Mouse (Mus musculus) kidney, adult 9 months (tissue): ENCODE data around the gene Wdr48.
A peak's percentile ranks its signal among the peaks of the same experiment; 100 is the strongest.

ENCODE experiments used
- DNase-seq: peaks from one replicate; pipeline ENCODE4 v3.0.0; 2022

The Wdr48 gene

DNA sequence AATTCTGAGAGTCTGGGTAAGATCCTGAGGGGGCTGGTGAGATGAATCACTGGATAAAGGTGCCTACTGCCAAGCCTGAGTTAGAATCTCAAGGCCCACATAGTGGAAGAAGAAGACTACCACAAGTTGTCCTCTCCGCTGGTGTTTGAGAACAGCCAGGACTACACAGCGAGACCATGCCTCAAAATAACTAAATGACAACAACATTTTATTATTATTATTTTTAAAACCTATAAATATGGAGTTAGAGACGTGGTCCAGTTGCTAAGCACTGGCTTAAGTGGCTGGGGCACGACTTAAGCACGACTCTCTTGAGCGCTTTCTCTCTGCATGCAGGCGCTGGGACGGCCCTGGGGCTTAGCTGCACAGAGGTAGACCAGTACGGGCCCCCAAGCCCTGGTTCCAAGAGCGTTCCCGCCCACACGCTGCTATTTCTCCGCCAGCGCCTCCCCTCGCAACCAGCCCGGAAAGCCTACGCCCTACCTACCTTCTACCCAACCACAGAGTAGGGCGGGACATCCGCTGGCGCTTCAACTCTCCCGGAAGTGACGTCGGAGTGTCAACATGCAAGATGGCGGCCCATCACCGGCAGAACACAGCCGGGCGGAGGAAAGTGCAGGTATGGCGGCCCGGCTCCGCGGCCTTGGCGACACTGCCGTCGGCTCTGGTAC lies at the start of gene Wdr48:
TSS of gene Wdr48 (plus strand) at position 540 of the 671 bp plus-strand sequence.
- DNase-seq, result peak; percentile 99

DNA sequence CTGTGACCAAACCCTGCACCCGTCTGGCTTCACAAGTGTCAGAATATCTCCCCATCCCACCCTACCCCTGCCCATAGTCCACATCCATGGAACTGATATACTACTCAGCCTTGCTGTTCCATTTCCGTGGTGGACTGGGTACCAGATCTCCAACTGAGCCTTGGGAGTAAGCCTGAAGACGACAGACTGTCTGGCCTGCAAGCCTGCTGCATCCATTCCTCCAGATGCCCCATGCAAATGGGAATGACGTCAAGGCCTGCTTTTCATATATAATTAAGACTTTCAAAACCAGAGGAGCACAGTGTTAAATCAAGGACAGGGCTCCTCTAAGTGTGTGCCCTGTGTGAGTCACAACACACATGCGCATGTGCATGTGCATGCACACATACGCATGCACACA lies 47.5 kb upstream of the Wdr48 start:
- no peak for DNase-seq

DNA sequence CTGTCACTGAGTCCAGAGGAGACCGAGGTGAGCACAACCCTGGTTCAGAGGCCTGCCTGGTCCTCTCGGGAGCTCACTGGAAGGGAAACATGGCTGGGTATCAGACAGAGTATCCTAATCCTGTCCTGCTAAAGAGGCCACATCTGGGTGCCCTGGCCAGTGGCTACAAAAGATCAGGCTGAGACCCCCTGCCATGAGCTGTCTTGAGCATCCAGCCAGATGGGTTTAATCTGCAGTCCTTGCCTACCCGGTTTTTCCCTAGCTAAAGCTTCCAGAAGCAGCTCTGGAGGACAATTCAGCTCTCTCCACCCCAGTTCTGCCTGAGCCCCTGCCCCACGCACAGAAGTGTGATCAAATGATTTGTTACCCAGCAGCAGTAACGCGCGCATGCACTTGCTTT lies 46.0 kb upstream of the Wdr48 start:
- no peak for DNase-seq

DNA sequence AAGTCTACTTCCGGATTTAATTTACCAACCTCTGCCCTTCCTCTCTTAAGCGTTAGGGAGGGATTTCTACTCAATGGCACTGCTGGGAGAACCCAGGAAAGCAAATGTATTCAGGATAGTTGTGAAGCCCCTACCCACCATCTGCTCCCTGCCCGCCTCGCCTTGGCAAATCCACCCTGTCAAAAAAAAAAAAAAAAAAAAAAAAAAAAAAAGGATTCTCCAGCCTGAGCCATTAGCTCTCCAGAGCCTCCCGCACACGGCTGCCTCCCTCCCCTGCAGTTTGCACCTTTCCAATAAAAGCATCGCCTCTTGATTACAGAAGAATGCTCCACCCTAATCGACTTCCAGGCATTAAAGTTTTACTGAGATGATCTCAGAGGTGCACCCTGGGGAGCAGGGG lies 45.5 kb upstream of the Wdr48 start:
- no peak for DNase-seq

DNA sequence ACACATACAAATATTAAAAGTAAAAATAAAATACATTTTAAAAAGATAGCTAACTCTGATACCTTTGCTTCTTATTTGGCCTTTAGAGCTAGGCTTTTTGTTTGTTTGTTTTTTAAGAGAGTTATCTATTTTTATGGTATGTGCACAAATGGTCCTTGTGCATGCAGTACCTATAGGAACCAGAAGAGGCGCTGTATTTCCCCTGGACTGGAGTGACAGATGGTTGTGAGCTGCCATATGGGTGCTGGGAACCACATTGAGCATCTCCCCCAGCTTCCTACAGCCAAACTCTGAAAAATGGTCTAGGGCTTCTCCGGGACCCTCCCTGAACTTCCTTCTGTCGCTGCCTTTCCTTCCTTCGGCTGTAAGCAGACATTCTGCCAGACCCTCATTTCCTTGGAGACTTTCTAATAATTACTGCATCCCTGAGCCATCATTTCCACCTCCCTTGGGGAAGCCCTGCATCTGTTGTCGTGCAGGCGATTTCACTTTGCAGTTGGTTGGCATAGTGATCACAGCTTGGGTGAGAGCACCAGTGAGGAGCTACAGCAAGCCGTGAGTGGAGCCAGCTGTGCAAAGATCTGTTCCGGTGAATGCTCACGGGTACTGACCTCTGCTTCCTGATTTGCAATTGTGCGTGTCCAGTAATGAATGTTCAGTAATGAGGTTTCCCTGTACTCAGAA lies 42.2 kb upstream of the Wdr48 start:
- peak; percentile 72 for DNase-seq

DNA sequence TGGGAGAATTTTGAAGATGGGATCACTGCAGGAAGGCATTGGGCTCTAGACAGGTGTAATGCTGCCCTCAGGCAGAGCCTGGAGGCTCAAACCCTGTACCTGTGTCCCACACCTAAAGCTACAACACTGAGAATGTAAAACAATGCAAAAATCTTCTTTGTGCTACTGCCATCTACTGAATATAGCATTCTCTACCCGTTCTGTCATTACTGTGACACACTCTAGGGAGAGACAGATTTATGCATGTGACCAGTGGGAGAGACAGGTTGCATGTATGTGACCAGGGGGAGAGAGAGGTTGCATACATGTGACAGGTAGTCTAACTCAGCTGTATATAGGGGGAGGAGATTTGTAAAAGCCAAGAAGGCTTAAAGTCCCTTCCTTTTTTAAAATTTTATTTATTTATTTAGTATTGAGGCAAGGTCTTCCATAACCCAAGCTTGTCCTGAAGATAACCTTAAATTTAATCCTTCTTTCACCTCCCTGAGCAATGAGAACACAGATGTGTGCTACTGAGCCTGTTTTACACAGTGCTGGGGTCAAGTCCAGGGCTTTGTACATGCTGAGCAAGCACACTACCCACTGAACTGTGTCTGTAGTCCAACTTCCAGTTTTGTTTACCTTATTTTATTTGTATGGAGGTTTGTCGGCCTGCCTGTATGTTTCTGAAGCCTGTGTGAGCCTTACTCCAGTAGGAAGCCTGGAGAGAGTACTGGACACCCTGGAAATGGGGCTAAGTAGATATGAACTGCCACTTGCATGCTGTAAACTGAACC lies 41.4 kb upstream of the Wdr48 start:
- peak; percentile 48 for DNase-seq

DNA sequence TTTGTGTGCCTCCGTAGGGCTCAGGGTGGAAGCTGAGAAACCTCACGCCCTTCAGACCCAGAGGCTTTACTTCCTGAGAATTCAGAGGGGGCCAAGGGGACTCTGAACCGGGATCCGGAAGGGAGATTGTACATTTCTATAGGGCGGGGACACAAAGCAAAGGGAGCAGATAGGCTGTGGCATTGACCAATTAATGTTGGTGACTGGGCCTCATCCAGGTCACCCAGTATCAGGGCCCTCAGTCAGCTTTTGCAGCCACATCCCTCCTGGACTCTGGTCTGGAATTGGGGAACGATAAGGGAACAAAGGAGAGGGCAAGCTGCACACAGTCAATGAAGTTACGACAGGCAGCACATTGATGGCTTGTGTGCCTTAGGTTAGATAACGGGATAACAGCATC lies 40.5 kb upstream of the Wdr48 start:
- DNase-seq, result no peak

DNA sequence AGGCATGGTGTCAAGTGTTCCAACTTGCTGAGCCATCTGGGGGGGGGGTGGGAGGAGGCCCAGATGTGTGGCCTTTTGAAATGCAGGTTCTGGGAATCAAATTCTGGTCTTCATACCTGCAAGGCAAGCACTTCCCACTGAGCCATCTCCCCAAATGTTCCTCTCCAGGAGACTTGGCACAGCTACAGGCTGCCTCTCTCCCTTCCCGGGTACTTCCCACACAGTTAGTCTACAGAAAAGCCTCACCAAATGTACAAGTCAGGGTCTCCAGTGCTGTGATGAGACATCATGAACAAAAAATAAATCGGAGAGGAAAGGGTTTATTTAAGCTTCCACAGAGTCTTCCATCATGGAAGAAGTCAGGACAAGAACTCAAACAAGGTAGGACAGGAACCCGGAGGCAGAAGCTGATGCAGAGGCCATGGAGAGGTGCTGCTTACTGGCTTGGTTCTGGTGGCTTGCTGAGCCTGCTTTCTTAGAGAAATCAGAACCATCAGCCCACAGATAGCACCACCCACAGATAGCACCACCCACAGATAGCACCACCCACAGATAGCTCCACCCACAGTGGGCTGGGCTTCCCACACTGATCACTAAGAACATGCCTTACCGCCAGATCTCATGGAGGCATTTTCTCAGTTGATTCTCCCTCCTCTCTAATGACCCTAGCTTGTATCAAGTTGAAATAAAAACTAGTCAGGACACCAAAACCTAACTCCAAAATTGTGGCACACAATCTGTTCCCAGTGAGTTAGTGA lies 7.4 kb upstream of the Wdr48 start:
- no peak for DNase-seq

DNA sequence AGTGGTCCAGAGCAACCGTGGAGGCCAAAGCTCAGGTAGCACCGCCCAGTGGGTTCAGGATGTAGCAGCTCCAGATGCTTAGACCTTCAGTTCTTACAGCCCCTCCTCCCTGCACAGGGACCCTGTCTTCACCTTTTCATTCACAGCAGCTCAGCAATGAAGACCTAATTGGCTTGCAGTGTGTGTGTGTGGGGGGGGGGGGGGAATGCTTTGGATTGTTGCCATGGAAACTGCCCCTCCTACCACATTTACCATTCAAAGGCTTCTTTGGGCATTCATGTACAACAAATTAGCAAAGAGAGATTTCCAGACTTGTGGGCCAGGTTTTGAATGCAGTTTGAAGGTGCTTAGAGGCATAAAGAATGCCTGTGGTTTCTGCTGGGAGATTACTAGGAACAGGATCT lies 5.8 kb upstream of the Wdr48 start:
- DNase-seq, result no peak

DNA sequence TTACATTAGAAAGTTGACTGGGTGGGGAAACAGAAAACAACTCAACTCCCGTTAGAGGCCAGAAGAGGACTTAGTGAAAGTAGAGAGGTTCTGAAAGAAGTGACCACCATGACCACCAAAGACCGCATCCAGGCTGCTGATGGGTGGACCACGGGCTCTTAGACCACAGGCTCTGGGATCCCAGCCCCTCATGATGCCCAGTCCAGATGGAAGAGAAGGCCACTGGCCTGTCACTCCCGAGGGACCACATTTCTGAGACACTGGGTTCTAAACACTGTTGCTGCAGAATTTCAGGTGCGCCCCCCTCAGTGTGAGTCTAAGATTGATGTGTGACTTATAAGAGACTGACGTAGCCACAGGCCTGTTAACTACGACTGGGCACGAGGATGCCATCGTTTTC lies 5.2 kb upstream of the Wdr48 start:
- no peak for DNase-seq

DNA sequence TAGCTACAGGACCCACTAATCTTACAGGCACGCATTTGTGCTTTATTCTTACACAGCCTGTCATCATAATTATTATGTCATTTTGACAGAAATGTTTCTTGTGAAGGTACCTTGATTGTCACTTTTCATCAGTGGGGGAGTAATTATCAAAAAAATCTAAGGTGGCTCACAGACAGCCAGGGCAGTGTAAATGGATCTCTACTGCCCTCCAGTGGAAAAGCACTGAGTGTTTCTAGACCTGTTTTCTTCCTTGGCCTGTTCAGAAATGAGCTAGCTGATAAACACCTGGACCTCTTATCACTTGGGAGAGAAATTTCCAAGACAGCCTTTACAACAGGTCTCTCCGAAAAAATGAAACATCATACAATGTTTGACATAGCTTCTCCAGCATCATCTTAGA lies 4.0 kb upstream of the Wdr48 start:
- DNase-seq, result peak; percentile 56

DNA sequence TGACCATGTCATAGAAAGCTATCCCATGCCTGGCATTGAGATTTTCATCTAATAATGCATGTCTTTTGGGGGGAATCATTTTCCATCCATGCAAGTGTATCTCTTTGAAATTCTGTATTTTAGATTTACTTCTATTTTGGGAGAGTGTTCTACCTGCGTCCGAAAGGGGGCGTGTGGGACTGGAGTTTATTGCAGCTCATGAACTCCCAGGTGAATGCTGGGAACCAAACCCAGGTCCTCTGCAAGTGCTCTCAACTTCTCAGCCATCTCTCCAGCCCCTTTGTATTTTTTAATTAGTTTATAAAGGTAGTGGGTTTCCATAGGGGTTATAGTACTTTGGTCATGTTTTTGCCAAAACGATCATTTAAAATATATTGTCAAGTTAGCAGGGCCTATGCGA lies 797 bp upstream of the Wdr48 start:
- no peak for DNase-seq

DNA sequence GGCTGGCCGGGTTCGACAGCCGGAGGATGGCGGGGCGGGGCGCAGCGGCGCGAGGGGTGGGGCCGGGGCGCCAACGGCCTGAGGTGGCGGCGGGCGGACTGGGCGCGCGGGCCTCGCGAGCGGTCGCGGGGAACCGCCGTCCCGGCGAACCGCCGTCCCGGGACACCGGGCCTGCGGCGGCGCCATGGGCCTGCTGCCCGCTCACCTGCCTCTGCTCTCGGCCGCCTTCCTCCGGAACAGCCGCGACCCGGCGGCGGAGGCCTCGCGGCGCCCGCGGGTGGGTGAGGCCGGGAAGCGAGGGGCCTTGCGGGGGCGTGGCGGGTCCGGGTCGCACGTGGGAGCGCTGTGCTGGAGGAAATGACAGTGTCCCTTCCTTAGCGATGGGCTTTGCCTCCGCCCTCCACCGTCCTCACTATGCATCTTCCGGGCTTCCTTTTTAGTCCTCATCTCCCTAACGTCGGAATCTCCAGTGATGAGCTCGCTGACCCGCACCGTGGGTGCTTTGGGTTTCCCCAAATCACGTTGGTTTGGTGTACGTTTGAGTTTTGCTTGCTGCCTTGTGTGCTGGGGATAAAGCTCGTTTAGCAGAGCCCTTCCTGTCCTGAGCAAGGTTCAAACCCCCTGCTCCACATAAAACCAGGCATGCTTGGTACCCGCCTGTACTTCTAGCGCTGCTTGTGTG lies 503 bp downstream of the Wdr48 start:
- DNase-seq, result no peak

DNA sequence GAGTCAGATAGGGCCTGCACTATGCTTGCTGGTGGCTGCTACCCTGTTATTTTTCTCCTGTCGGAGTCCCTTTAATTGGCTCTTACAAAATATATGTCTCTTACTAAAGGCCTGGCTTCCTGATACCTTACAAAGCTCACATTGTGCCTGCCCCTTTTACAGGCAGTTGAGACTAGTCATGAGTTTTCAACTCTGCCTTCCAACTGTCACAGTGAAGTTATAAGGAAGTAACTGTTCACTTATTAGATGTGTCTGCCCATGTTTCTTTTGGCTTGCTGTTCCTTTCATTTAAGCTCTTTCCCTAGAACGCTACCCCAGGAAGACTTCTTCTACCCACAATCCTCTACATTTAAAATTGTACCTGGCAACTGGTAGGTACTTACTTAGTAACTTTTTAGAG lies 4.8 kb downstream of the Wdr48 start:
- no peak for DNase-seq

DNA sequence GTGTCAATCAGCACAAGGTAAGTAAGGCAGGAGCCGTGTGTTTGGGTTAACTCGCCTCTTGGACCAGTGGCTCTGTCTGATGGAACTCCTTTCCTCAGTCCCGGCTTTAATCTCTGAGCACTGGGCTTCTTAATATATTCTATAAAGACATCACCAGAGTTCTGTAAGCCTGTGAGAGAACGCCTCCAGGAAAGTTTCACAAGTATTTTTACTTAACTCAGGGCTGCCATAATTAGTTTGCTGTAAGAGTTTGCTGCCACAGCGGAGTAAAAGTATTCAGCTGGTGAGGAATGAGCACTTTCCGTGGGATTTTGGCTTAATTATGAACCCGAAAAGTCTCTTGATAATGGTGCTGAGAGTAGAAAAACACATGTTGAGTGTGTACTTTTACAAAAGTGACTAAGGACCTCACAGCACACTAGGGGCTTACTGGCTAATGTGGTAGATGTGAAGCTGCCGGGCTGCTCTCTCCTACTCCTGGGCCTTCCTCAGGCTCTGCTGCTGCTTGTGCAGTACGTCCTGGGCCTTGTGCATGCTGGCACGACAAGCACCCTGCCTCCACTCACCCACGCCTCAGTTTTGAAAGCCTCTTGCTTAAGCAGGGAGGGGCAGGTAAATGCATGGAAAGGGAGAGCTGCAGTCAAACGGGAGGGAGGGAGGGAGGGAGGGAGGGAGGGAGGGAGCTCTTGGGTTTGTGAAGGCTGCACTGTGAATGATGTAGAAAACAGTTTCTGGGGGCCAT lies 7.9 kb downstream of the Wdr48 start:
- DNase-seq, result no peak

DNA sequence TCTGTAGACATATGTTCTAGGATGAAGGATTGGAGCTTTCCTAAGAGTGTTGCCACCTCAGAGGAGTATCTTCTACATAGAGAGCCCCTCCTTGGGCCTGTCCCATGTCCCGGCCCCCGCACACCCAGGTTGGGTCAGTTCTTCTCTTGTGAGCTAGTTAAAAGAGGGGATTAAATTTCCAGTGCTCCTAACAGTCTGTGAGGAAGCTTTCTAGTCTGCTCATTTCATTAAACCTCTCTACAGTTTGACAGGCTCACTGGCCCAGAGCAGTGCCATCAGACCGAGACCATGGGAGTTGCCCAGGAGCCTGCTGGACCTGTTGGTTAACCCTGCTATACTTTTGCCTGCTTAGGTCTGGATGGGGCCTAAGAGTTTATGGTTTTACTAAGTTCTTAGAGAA lies 14.0 kb downstream of the Wdr48 start:
- DNase-seq, result no peak

DNA sequence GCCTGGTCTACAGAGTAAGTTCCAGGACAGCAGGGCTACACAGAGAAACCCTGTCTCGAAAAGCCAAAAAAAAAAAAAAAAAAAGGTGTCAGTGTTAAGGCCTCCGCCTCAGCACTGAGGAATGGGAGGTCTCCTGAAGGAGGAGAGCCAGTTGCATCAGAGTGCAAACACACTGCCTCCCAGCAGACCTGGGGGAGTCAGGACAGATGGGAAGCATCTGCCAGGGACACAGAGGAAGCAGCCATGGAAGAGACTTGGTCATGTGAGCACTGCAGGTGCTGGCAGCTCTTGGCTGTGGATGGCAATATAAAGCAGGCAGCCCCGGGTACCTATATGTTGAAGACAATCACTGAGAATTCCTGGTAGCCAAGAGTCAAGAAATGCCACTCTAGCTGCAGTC lies 15.3 kb downstream of the Wdr48 start:
- DNase-seq, result no peak

DNA sequence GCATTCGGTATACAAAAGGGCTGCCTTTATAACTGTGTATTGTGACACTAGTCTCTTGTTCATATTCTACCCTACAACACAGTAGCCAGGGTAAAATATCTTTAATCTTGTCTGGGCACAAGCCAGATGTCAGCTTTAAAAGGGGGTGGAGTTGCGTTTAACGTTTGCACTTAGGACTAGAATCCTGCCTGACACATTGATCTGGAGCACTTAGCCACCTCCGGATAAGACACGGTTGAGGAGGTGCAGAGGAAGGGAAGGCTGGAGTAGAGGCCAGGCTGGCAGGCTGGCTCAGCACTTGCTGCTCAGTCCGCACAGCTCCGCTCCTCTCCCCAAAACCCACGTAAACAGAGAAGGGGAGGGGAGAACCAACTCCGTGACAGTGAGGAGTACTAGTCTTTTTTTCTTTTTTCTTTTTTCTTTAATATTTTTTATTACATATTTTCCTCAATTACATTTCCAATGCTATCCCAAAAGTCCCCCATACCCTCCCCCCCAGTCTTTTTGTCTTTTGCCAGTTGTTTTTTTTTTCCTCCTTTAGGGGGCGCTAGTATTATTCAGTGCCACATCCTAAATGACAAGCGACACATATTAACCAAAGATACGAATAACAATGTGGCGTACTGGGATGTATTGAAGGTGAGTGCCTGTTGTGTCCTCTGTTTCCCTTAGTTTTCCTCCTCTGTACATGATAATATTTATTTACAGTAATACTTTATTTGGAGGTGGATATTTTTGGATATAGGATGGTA lies 18.6 kb downstream of the Wdr48 start:
- no peak for DNase-seq

DNA sequence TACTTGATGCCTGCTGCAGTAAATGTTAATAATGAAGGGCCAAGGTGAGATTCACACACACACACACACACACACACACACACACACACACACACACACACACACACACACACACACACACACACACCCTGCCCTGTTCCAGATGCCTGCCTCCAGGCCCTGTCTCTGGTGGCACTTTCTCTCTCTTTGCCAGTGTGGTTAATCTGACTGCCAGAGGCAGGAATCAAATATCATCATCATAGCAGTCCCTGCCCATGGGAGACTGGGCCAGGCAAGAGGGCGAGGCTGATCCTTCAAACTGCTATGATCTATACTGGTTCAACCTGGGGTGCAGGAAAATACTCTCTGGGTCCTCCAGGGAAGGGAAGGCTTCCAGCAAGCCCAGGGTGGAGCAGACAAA lies 25.2 kb downstream of the Wdr48 start:
- no peak for DNase-seq

DNA sequence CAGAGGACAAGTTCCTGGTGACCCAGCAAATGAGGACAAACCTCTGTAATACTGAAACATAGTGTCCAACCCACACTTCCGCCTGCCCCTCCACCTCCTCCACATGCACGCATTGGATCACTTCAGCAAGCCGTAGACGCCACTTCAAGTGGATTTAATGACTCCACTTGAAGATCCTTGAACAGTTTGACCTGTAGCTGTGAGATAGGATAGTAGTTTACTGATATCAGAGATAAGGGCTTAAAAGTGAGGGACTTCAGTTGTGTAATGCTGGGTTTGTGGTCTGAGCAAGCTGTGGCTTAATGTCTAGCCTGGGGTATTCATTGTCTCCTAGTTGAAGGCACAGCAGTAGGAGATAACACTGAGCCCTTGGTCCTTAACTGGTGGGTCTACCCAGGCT lies 28.8 kb downstream of the Wdr48 start:
- no peak for DNase-seq

DNA sequence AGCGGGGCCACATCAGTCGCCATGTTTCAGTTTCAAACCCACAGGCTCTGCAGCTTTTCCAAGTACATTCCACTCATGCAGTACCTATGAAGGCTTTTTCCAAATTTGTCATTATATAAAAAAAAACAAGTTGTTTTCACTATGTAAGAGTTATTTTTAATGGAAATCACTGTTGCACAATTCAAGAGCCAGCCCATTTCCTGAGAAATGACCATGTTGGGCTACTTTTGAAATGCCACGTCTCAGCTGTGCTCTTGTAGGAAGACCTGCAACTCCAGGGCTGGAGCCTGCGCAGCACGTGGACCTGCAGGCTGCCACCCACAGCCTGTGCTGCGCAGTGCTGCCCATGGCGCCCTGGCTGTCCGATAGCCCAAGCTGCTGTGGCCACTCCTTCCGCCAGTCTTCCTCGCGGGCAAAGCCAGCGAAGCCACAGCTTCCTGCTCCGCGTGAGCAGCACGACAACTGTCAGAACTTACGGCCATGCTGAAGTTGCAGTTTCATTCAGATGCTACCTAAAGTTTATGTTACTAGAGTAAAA lies 30.5 kb downstream of the Wdr48 start:
- DNase-seq, result no peak
